Mouse (Mus musculus) olfactory bulb, adult 2 months (tissue): ENCODE data around the gene Slc15a1.

ENCODE experiments used
- CTCF ChIP-seq: fragments of 200-500 bp; IDR thresholded peaks from 2 replicates; pipeline ENCODE4 v1.5.1; 2012; ENCODE audit warnings: low read depth, mild to moderate bottlenecking, low read length, moderate library complexity; ENCODE audit not compliant: insufficient read depth
- POLR2A ChIP-seq: fragments of 200-500 bp; IDR thresholded peaks from 2 replicates; pipeline ENCODE4 v1.6.1; 2012; ENCODE audit warnings: mild to moderate bottlenecking, low read depth, low read length, moderate library complexity; ENCODE audit not compliant: insufficient read depth

DNA sequence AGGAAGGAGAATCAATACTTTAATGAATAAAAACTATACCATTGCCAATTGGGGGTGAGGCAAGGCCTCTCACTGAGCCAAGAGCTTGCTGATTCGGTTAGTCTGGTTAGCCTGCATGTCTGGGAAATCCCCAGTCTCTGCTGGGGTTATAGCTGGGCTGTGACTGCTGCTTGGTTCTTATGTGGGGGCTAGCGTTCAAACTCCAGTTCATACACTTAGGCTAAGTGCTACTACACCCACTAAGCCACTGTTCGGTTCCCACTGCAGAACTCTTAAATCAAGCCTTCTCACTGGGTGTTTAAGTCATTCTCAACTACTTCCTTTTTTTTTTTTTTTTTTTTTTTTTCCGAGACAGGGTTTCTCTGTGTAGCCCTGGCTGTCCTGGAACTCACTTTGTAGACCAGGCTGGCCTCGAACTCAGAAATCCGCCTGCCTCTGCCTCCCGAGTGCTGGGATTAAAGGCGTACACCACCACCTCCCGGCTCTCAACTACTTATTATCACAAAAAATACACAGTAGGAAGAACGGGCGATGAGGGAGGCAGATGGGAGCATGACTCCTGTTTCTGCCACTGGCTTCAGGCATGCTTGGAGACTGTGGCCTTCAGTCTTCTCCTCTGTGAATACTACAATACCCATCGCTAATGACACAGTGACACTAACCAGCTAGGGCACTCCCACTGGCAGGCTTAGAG, 88.3 kb downstream of the Slc15a1 start:
- TF ChIP-seq CTCF (no peak), POLR2A (no peak)
